Mouse (Mus musculus) macrophage (primary cell): ENCODE results near the gene Grb14. TPM values are rescaled to one million over a fixed set of nuclear protein-coding genes. Genes with fewer than 3 reads are reported as not detected.

Source experiments
- H3K27ac ChIP-seq: fragments of 350-480 bp; formaldehyde crosslinking; 2 replicates; pipeline ENCODE4 v1.9.0; 2021
- H3K36me3 ChIP-seq: fragments of 350-480 bp; formaldehyde crosslinking; 2 replicates; pipeline ENCODE4 v1.9.0; 2021; ENCODE audit errors: inconsistent target
- H3K4me3 ChIP-seq: fragments of 350-480 bp; formaldehyde crosslinking; 2 replicates; pipeline ENCODE4 v1.9.0; 2021; ENCODE audit errors: inconsistent target
- H3K79me2 ChIP-seq: fragments of 350-480 bp; formaldehyde crosslinking; 2 replicates; pipeline ENCODE4 v1.9.0; 2021; ENCODE audit errors: inconsistent target
- WGBS: methylation state at CpG from one replicate; pipeline ENCODE4 v1.1.7; 2026; ENCODE audit warnings: inconsistent platforms; ENCODE audit not compliant: missing documents; 5-methylcytosine and 5-hydroxymethylcytosine counted together
- polyA plus RNA-seq: library from polyadenylated mRNA; stranded (reverse); fragments of 250-400 nt; gene quantifications from 3 replicates; pipeline ENCODE4 v1.2.4, GENCODE M21; 2018; ENCODE audit warnings: inconsistent platforms

Gene Grb14
- polyA plus RNA-seq, 1 experiment from 2014 or later = not detected

DNA sequence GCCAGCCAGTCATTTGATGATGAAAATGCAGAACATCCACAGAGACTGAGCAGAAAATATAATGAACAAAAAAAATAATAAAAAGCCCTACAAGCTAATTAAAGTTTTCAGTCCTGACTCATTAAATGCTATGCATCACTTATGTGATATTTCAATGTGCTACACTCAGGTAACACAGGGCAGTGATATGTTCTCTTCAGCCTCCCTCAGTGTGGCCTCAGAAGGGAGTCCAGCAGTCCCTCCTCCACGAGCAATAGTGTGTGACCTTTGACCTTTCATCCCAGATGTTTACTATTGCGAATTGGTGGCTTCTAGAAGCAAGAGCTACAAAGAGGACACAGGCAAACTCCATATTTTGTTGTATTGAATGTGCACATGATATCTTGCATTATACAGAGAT is 146.5 kb downstream of the Grb14 start:
- H3K27ac ChIP-seq = no peak overlapping the region
- H3K79me2 ChIP-seq = no peaks in the 10 kb centered on the region
- no peak overlapping the region for H3K4me3 ChIP-seq
- WGBS = 48% methylated on average over 2 of the region's 2 CpGs
- no peaks in the 10 kb centered on the region for H3K36me3 ChIP-seq

Other genes with a start within 250 kb of the Grb14 start
- gene Cobll1, start 214.4 kb upstream of the Grb14 start, polyA plus RNA-seq = 0.34 to 0.47 TPM (median 0.40 TPM) in 3 replicates